Mouse (Mus musculus) E14TG2a.4 (cell line): Measurements from ENCODE around the gene Lpp.

Experiments used
- CTCF ChIP-seq: conservative IDR thresholded peaks from 2 replicates; pipeline ENCODE4 v1.5.1; 2014; ENCODE audit warnings: low read length
- NANOG ChIP-seq: IDR thresholded peaks from 2 replicates; pipeline ENCODE4 v1.6.1; 2014; ENCODE audit warnings: borderline replicate concordance, low read length, mixed read lengths
- POU5F1 ChIP-seq: IDR thresholded peaks from 2 replicates; pipeline ENCODE4 v1.6.1; 2014; ENCODE audit warnings: low read length, borderline replicate concordance

DNA sequence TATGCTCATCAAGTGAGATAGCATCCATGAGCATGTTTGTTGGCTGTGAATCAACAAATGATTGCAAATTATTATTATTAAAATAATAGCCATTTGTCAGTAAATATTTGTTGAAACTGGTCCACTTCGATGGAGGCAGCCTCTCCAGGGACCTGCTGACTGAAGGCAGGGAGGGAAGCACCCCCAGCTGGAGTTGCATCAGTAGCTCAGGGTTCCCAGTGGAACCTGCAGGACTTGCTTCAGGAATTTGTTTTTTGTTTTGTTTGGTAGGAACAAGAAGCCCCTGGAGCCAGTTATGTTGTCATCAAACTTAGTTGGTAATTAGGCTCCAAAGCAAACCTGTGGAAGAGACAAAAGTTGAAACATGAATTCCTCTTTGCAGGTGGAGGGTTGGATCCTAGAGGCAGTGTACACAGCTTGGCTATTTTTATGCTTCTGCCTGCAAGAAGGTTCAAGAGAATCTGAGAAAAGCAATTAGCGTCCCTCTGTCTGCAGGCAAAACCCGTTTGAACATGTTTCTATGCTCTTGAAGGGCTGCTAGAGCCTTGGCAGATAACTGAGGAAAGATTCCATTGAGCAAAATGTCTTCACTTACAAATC, 554.9 kb downstream of the Lpp start:
- no peak for TF ChIP-seq CTCF
- TF ChIP-seq POU5F1, result no peak
- no peak for TF ChIP-seq NANOG
